Mouse (Mus musculus): Measurements from ENCODE around the gene Etv5. TPM values are rescaled to one million over a fixed set of nuclear protein-coding genes. Genes with fewer than 3 reads are reported as not detected.

Gene Etv5
- 18.9 and 28.5 TPM in 2 replicates for polyA plus RNA-seq (2016; fragmentation: Nextera tagmentation; extraction: Ambion mirVana)

GRCm38 (mm10) chr16:22439499-22440177 lies at the start of gene Etv5:
Gene Etv5, minus strand, starts transcription at chr16:22439719.
- H3K4me3 ChIP-seq: peak within 1 kb of the TSS; percentile 83
- peaks cover 67% of the 10 kb centered on the region for H3K27me3 ChIP-seq (ENCODE audit: insufficient read depth, poor library complexity, severe bottlenecking)
- peaks cover 60% of the 10 kb centered on the region for H3K4me1 ChIP-seq (replicated peaks)
- no peaks in the 10 kb centered on the region for H3K36me3 ChIP-seq
- H3K9me3 ChIP-seq: no peaks in the 10 kb centered on the region
- WGBS: under 1% methylated on average over 63 of the region's 63 CpGs
- H3K27ac ChIP-seq: peak within 1 kb of the TSS; percentile 89
- peak; percentile 99 for DNase-seq (ENCODE audit: low spot score)

DNA sequence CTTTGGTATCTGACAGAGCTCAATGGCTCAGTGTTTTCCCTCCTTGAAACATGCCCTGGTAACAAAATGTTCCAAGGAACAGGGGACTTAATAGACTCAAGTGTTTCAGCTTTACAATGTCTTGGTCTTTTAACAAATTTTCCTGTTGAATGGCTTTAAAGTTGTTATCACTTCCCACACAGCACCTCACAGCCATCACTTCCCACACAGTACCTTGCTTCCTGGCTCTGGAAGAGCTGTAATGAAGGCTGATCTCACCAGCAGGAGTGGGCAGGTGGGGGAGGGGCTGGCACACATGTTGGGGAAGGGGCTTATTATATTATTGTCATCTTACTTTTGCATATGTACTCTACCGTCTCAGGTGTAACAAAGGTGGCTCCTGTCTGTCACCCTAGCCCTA lies 44.4 kb upstream of the Etv5 start:
- Histone ChIP-seq H3K4me1 (replicated peaks) (no peaks in the 10 kb centered on the region), H3K27me3 (ENCODE audit: insufficient read depth, poor library complexity, severe bottlenecking) (no peaks in the 10 kb centered on the region), H3K36me3 (no peaks in the 10 kb centered on the region), H3K27ac (no peak overlapping the region), H3K9me3 (no peaks in the 10 kb centered on the region), H3K4me3 (no peak overlapping the region)
- DNase-seq (ENCODE audit: low spot score): no peak
- WGBS: 86% methylated on average over 1 of the region's 1 CpGs

DNA sequence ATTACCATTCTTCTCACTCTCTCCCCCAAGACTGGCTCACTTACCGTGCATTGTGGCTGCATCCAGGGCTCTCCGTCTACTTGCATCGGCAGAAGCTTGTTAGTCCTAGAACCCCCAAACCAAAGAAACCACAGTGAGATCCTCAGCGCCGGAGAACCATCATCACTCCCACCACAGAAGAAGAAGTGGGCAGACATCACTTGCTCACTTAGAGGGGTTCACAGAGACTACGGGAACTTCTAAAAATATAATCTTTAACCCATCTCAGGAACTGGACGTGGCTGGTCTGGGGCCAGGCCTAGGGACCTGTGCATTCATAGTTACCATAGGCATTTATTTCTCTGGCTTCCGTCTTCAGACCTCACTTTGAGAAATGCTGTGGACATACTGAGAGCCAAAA lies 39.8 kb upstream of the Etv5 start:
- Histone ChIP-seq H3K9me3 (no peaks in the 10 kb centered on the region), H3K27me3 (ENCODE audit: insufficient read depth, poor library complexity, severe bottlenecking) (no peaks in the 10 kb centered on the region), H3K27ac (no peak overlapping the region), H3K4me3 (no peak overlapping the region), H3K4me1 (replicated peaks) (no peaks in the 10 kb centered on the region), H3K36me3 (no peaks in the 10 kb centered on the region)
- DNase-seq (ENCODE audit: low spot score): no peak
- WGBS: 94% methylated on average over 8 of the region's 8 CpGs

- no peak for DNase-seq (ENCODE audit: low spot score)
- 86% methylated on average over 2 of the region's 2 CpGs for WGBS
- Histone ChIP-seq H3K27ac (no peak overlapping the region), H3K27me3 (ENCODE audit: insufficient read depth, poor library complexity, severe bottlenecking) (no peaks in the 10 kb centered on the region), H3K9me3 (no peaks in the 10 kb centered on the region), H3K36me3 (no peaks in the 10 kb centered on the region), H3K4me1 (replicated peaks) (no peaks in the 10 kb centered on the region), H3K4me3 (no peak overlapping the region)
Observed at GRCm38 (mm10) chr16:22471728-22472127, 32.2 kb upstream of the Etv5 start.

DNA sequence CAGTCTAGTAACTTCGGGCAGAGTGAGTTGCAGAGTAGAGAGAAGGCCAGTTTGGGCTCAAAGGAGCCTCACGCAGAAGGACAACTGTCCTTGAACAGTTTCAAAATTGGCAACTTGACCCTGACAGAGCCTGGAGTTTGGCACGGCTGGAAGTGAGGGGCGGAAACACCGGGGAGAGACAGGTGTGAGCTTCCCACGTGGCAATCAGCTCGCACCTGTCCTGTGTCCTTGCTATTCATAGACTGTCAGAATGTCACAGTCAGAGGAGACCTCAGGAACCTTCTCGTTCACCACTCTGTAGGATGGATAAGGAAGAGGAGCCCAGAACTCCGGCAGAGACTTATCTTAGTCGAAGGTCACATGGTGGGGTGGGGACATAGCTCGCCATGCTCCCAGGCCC lies 29.9 kb upstream of the Etv5 start:
- no peaks in the 10 kb centered on the region for H3K27me3 ChIP-seq (ENCODE audit: insufficient read depth, poor library complexity, severe bottlenecking)
- no peaks in the 10 kb centered on the region for H3K4me1 ChIP-seq (replicated peaks)
- H3K9me3 ChIP-seq: no peaks in the 10 kb centered on the region
- no peak for DNase-seq (ENCODE audit: low spot score)
- 83% methylated on average over 11 of the region's 11 CpGs for WGBS
- no peaks in the 10 kb centered on the region for H3K36me3 ChIP-seq
- H3K27ac ChIP-seq: no peak overlapping the region
- H3K4me3 ChIP-seq: no peak overlapping the region

DNA sequence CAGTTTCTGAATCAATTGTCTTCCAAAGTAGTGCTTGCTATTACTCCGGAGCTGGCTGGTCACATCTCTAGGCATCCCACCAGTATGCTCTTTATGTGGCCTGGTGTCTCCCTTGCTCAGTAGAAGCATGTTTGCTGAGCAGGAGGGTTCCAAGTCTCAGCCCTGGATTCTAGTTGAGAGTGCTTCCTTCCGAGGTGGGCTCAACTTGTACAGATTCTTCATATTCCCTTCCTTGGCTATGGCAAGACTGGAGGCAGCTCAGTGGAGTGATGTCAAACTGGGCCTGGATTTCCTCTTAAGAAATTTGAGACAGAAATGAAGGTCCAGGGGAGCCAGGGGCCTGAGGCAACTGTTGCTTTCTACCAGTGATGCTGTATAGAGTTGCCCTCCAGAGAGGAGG lies 27.6 kb upstream of the Etv5 start:
- Histone ChIP-seq H3K27ac (no peak overlapping the region), H3K9me3 (no peaks in the 10 kb centered on the region), H3K36me3 (no peaks in the 10 kb centered on the region), H3K27me3 (ENCODE audit: insufficient read depth, poor library complexity, severe bottlenecking) (no peaks in the 10 kb centered on the region), H3K4me3 (no peak overlapping the region), H3K4me1 (replicated peaks) (no peaks in the 10 kb centered on the region)
- no peak for DNase-seq (ENCODE audit: low spot score)
- 89% methylated on average over 2 of the region's 2 CpGs for WGBS

DNA sequence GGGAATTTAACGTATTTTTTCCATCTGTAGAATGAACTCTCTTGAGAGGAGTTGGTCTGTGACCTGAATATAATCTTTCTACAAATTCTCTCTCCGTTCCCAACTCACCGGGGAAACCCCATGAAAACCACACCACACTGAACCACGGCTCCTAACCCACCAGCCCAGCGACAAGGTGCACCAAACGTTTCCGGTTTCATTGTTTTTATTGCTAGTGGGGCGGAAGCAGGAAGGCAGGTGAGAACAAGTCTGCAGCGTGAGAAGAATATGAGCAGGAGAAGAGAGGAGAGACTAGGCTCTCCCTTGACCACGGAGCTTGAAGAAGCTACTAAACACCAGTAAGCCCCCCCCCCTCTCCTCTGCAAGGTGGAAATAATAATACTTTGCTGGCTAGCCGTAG lies 26.9 kb upstream of the Etv5 start:
- DNase-seq (ENCODE audit: low spot score): no peak
- Histone ChIP-seq H3K9me3 (no peaks in the 10 kb centered on the region), H3K27me3 (ENCODE audit: insufficient read depth, poor library complexity, severe bottlenecking) (no peaks in the 10 kb centered on the region), H3K27ac (no peak overlapping the region), H3K4me3 (no peak overlapping the region), H3K36me3 (no peaks in the 10 kb centered on the region), H3K4me1 (replicated peaks) (no peaks in the 10 kb centered on the region)
- 82% methylated on average over 11 of the region's 11 CpGs for WGBS

DNA sequence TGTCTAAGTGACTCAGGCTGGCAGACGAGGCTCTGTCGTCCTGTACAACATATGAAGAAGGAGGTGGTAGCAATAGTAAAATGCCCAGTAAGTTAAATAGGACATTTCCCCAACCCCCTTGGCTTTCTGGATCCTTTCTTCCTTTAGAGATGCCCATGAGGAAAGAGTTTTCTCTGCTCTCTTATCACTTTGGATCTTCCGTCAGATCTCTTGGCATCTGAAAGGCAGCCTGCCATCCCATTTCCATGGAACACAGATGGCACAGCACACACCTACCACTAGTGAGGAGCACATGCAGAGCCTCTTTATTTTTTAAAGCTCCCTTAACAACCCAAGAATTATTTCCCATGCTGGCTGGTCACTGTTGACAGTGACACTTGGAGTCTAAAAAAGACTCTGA lies 22.7 kb upstream of the Etv5 start:
- Histone ChIP-seq H3K36me3 (no peaks in the 10 kb centered on the region), H3K27ac (no peak overlapping the region), H3K27me3 (ENCODE audit: insufficient read depth, poor library complexity, severe bottlenecking) (no peaks in the 10 kb centered on the region), H3K4me1 (replicated peaks) (no peaks in the 10 kb centered on the region), H3K9me3 (no peaks in the 10 kb centered on the region), H3K4me3 (no peak overlapping the region)
- WGBS: 84% methylated on average over 3 of the region's 3 CpGs
- no peak for DNase-seq (ENCODE audit: low spot score)

- no peaks in the 10 kb centered on the region for H3K36me3 ChIP-seq
- no peak overlapping the region for H3K27ac ChIP-seq
- no peaks in the 10 kb centered on the region for H3K27me3 ChIP-seq (ENCODE audit: insufficient read depth, poor library complexity, severe bottlenecking)
- no peaks in the 10 kb centered on the region for H3K9me3 ChIP-seq
- WGBS: 70% methylated on average over 6 of the region's 6 CpGs
- no peaks in the 10 kb centered on the region; the same call in 1 of the 2 replicates for H3K4me1 ChIP-seq (replicated peaks)
- no peak overlapping the region for H3K4me3 ChIP-seq
- no peak for DNase-seq (ENCODE audit: low spot score)
Observed at GRCm38 (mm10) chr16:22461728-22462127, 22.2 kb upstream of the Etv5 start.

DNA sequence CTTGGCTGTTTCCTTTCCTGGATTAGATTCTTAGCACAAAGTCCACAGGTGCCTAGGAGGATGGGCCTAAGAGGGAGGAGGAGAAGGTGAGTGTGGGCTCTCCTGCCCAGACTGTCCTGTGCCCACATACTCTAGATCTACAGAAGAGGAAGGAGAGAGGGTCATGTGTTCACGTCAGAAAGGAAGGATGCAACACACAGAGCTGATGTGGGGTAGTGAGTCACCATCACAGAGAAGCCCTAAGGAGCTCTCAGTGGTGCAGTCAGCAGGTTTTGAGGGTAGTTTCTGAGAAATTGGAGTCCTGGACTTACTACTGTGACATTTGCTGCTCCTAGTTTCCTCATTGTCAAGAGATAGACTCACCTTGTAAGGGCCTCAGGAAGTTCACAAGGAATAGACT lies 21.4 kb upstream of the Etv5 start:
- no peak for DNase-seq (ENCODE audit: low spot score)
- H3K4me1 ChIP-seq (replicated peaks): peaks cover 3% of the 10 kb centered on the region
- H3K27ac ChIP-seq: no peak overlapping the region
- H3K27me3 ChIP-seq (ENCODE audit: insufficient read depth, poor library complexity, severe bottlenecking): no peaks in the 10 kb centered on the region
- 82% methylated on average over 1 of the region's 1 CpGs for WGBS
- no peak overlapping the region for H3K4me3 ChIP-seq
- H3K9me3 ChIP-seq: no peaks in the 10 kb centered on the region
- H3K36me3 ChIP-seq: no peaks in the 10 kb centered on the region

GRCm38 (mm10) chr16:22452082-22452481 lies 12.6 kb upstream of the Etv5 start:
- Histone ChIP-seq H3K27me3 (ENCODE audit: insufficient read depth, poor library complexity, severe bottlenecking) (no peaks in the 10 kb centered on the region), H3K4me1 (replicated peaks) (peaks cover 8% of the 10 kb centered on the region), H3K4me3 (no peak overlapping the region), H3K27ac (no peak overlapping the region), H3K9me3 (no peaks in the 10 kb centered on the region), H3K36me3 (no peaks in the 10 kb centered on the region)
- DNase-seq (ENCODE audit: low spot score): no peak
- 89% methylated on average over 9 of the region's 9 CpGs for WGBS

- 83% methylated on average over 6 of the region's 6 CpGs for WGBS
- DNase-seq (ENCODE audit: low spot score): no peak
- Histone ChIP-seq H3K27ac (no peak overlapping the region), H3K9me3 (no peaks in the 10 kb centered on the region), H3K4me1 (replicated peaks) (peaks cover 6% of the 10 kb centered on the region), H3K4me3 (no peak overlapping the region), H3K36me3 (no peaks in the 10 kb centered on the region), H3K27me3 (ENCODE audit: insufficient read depth, poor library complexity, severe bottlenecking) (peaks cover 7% of the 10 kb centered on the region)
Observed at GRCm38 (mm10) chr16:22448093-22448492, 8.6 kb upstream of the Etv5 start.

GRCm38 (mm10) chr16:22444786-22445185 lies 5.3 kb upstream of the Etv5 start:
- no peaks in the 10 kb centered on the region for H3K9me3 ChIP-seq
- no peak for DNase-seq (ENCODE audit: low spot score)
- H3K27ac ChIP-seq: no peak overlapping the region
- H3K4me1 ChIP-seq (replicated peaks): peaks cover 30% of the 10 kb centered on the region
- H3K36me3 ChIP-seq: no peaks in the 10 kb centered on the region
- peaks cover 33% of the 10 kb centered on the region for H3K27me3 ChIP-seq (ENCODE audit: insufficient read depth, poor library complexity, severe bottlenecking)
- 66% methylated on average over 6 of the region's 6 CpGs for WGBS
- H3K4me3 ChIP-seq: no peak overlapping the region

DNA sequence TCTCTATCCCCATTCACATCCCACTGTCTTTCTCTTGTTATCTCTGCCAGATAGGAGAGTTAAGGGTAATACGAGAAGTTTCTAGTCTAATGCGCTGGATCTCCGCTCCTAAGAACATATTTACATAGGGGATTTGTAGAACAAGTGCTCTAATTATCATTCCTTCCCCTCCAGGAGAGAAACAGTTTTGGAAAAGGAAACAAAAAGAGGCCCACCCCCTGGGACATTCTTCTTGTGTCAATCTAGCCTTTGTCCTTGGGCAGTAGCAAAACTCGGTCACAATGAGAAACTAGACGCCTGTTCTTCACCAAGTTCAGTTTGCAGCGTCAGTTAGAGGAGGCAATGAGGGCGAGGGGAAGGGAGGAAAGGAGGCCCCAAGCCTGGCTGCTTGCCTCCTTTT lies 2.7 kb upstream of the Etv5 start:
- no peaks in the 10 kb centered on the region for H3K9me3 ChIP-seq
- no peaks in the 10 kb centered on the region for H3K36me3 ChIP-seq
- H3K27ac ChIP-seq: no peak overlapping the region
- H3K4me1 ChIP-seq (replicated peaks): peaks cover 48% of the 10 kb centered on the region
- DNase-seq (ENCODE audit: low spot score): no peak
- WGBS: 17% methylated on average over 7 of the region's 7 CpGs
- peaks cover 42% of the 10 kb centered on the region for H3K27me3 ChIP-seq (ENCODE audit: insufficient read depth, poor library complexity, severe bottlenecking)
- no peak overlapping the region for H3K4me3 ChIP-seq
